Mouse (Mus musculus): ENCODE measurements around the gene Rab11fip2.

The Rab11fip2 gene

DNA sequence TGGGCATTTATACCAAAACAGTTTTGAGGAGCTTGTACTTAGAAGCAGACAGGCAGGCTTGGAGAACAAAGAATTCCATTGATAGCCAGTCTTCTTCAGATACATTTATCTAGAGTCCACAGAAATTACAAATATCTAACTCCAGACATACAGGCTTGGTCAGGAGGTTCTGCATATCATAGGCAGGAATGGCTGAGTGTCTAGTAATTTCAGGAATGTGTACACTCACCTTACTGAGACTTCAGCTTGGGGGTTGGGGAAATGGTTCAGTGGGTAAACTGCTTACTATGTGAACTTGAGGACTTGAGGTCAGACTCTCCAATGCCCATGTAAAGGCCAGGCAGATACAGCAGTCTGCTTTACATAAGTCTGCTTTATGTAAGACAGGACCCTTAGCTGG, 81.0 kb downstream of the Rab11fip2 start:
- ATAC-seq (ENCODE audit: insufficient number of reproducible peaks, low FRiP score, low TSS enrichment): no peak

DNA sequence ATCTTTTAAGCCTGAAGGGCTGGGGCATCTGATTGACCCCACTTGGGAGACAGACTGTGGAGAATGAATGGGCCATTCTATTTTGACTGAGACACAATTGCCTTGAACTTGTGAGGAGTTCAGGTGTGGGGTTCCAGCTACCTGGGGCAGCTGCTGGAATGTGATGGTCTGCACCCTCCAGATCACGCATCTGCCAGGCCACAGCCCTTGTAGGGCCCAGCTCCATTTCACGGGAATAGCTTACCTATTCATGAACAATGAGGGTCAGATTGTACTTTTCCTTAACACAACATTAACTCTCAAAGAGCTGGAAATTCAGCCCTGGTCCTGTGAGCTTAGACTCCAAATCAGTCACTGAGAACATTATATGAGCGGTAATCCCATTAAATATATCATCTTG, 82.7 kb downstream of the Rab11fip2 start:
- no peak for ATAC-seq (ENCODE audit: insufficient number of reproducible peaks, low FRiP score, low TSS enrichment)

DNA sequence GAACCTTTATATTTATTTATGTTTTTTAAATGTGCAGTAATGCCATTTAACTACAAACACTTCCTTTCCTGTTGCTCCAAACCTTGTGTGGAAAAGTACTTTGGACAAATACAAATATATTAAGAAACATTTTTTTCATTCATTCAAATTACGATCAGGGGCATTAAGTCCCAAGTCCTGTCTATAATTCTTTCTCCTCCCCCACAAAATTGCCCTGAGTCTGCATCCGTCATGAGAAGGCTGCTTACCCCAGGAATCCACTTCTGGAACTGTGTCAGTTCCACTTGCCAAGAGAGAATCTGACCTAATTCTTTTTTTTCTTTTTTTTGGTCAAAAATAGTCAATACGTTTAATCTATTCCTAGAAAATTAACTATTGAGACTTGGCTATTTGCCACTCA, 90.4 kb downstream of the Rab11fip2 start:
- no peak for ATAC-seq (ENCODE audit: insufficient number of reproducible peaks, low FRiP score, low TSS enrichment)
